ENCODE assay signal across 12 mouse cellular contexts in the genomic region with DNA sequence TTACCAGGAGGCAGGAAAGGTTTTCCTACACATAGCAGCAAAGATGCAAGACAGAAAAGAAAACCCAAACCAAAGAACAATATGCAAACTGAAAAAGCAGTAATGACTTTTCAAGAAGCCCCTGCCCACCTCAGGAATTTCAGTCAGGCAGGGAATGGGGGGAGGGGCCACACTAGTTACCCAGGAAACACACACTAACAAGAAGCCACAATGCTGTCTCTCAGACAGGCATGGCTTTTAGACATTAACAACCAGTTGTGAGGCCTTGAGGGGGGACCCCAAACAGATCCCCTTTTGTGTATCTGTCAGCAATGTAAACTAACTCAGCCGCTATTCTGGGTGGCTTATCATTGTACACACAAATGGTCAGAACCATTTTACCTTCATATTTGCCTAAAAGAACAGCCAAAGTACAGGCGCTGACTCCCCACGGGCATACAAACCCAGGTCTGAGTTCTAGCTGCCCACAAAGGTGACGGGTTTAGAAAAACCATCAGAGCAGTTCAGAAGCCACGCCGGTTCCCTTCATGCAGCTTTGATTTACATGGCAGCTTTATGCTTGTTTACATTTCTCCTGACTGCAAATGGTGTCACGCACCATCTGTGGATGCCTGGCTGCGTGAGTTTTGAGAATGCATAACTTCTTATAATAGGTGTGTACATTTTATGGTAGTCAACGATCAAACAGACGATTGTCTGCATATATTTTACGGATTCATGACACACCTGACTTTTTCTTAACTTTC.
DNase-seq lines count a peak whose midpoint lies in the region; ATAC-seq and TF ChIP-seq lines count a peak whose summit lies in the region.
"Had no signal": no experiment of that assay in that cellular context is flagged by ENCODE, and none has a peak within 500 bp of the region (broad histone marks: within the 10 kb centered on the region; RNA-seq: fewer than 3 reads in every experiment).

No protein-coding gene starts in this region.

- no peak overlapping the region for H3K9ac ChIP-seq in kidney, postnatal 0 days (ENCODE audit: low read depth, low read length)
- H3K9ac ChIP-seq in kidney, embryonic 15.5 days = no peak overlapping the region
- H3K9ac ChIP-seq in forebrain, embryonic 15.5 days (replicated peaks) = no peak overlapping the region
- no peak overlapping the region for H3K9ac ChIP-seq in stomach, embryonic 15.5 days

- ATAC-seq in kidney, postnatal 0 days (replicated peaks; ENCODE audit: low FRiP score, low read depth) = no peak
- no peak for ATAC-seq in kidney, embryonic 15.5 days (replicated peaks; ENCODE audit: low FRiP score)
- ATAC-seq in forebrain, embryonic 15.5 days (replicated peaks) = no peak
- peak; percentile 62 for ATAC-seq in stomach, embryonic 15.5 days (ENCODE audit: insufficient read depth, low FRiP score, low read depth)

- H3K4me1 ChIP-seq in kidney, postnatal 0 days (replicated peaks; ENCODE audit: insufficient read depth, low read length) = 0 out of 2 replicates have a peak, but pooled peaks cover 3% of the 10 kb centered on the region
- peaks cover 17% of the 10 kb centered on the region for H3K4me1 ChIP-seq in kidney, embryonic 15.5 days
- peaks cover 50% of the 10 kb centered on the region for H3K4me1 ChIP-seq in forebrain, embryonic 15.5 days
- H3K4me1 ChIP-seq in stomach, embryonic 15.5 days = peaks cover 9% of the 10 kb centered on the region; the same call in 1 of the 2 replicates

- 37% methylated on average over 11 of the region's 11 CpGs for WGBS in kidney, postnatal 0 days
- WGBS in kidney, embryonic 15.5 days = 45% methylated on average over 11 of the region's 11 CpGs
- 39% methylated on average over 11 of the region's 11 CpGs for WGBS in forebrain, embryonic 15.5 days
- WGBS in stomach, embryonic 15.5 days = 28% methylated on average over 11 of the region's 11 CpGs

- no peak for TF ChIP-seq CTCF in kidney, postnatal 0 days (IDR thresholded peaks at IDR 0.05; ENCODE audit: low read depth)

- no peak overlapping the region for H3K4me3 ChIP-seq in kidney, postnatal 0 days (replicated peaks; ENCODE audit: low read depth, low read length)
- no peak overlapping the region for H3K4me3 ChIP-seq in kidney, embryonic 15.5 days (replicated peaks)
- H3K4me3 ChIP-seq in forebrain, embryonic 15.5 days = no peak overlapping the region
- H3K4me3 ChIP-seq in stomach, embryonic 15.5 days (replicated peaks) = no peak overlapping the region
- H3K4me3 ChIP-seq: myocyte had no signal

- H3K27ac ChIP-seq in kidney, postnatal 0 days = no peak overlapping the region
- no peak overlapping the region for H3K27ac ChIP-seq in kidney, embryonic 15.5 days
- H3K27ac ChIP-seq in forebrain, embryonic 15.5 days (replicated peaks) = peak overlapping the region; percentile 66
- H3K27ac ChIP-seq in stomach, embryonic 15.5 days = no peak overlapping the region

- H3K27me3 ChIP-seq in kidney, postnatal 0 days (ENCODE audit: insufficient read depth, low read length) = no peaks in the 10 kb centered on the region
- H3K27me3 ChIP-seq in kidney, embryonic 15.5 days = no peaks in the 10 kb centered on the region
- no peaks in the 10 kb centered on the region for H3K27me3 ChIP-seq in forebrain, embryonic 15.5 days
- no peaks in the 10 kb centered on the region for H3K27me3 ChIP-seq in stomach, embryonic 15.5 days (replicated peaks)

- H3K4me2 ChIP-seq in kidney, postnatal 0 days (ENCODE audit: low read length) = no peak overlapping the region
- no peak overlapping the region for H3K4me2 ChIP-seq in kidney, embryonic 15.5 days
- H3K4me2 ChIP-seq in forebrain, embryonic 15.5 days (replicated peaks) = no peak overlapping the region
- H3K4me2 ChIP-seq in stomach, embryonic 15.5 days = 0 out of 2 replicates have a peak overlapping the region, but pooled peaks have one; percentile 14

- H3K9me3 ChIP-seq in kidney, postnatal 0 days (replicated peaks; ENCODE audit: low read length) = peaks cover 13% of the 10 kb centered on the region
- H3K9me3 ChIP-seq in kidney, embryonic 15.5 days (replicated peaks) = peaks cover 30% of the 10 kb centered on the region
- no peaks in the 10 kb centered on the region for H3K9me3 ChIP-seq in forebrain, embryonic 15.5 days
- H3K9me3 ChIP-seq in stomach, embryonic 15.5 days = peaks cover 17% of the 10 kb centered on the region

- peak; percentile 62 for DNase-seq in kidney, postnatal 0 days (ENCODE audit: low spot score)
- DNase-seq in lung, postnatal 36 days = peak; percentile 49
- DNase-seq in right cerebral cortex, postnatal 25 days = no peak
- no peak for DNase-seq in cerebellum, postnatal 10 days
- DNase-seq in spleen, adult 18-20 months = no peak
- DNase-seq: cerebellum, adult 2 months; gastrocnemius, postnatal 25 days; kidney, adult 18-20 months had no signal

- H3K36me3 ChIP-seq in kidney, postnatal 0 days (ENCODE audit: insufficient read depth, low read length) = peaks cover 17% of the 10 kb centered on the region
- H3K36me3 ChIP-seq in kidney, embryonic 15.5 days = peaks cover 37% of the 10 kb centered on the region
- no peaks in the 10 kb centered on the region for H3K36me3 ChIP-seq in forebrain, embryonic 15.5 days
- H3K36me3 ChIP-seq in stomach, embryonic 15.5 days = peaks cover 30% of the 10 kb centered on the region

Comparison
In these comparisons a context has a peak if more than half of its experiments do, and no peak if none do; other contexts are left out.
1. DNase-seq: peak in kidney, postnatal 0 days (single experiment) and lung, postnatal 36 days (single experiment); none in right cerebral cortex, postnatal 25 days (single experiment), cerebellum, postnatal 10 days (0 of 2) and spleen, adult 18-20 months (0 of 2).